Comparison of ENCODE assay signal across 22 mouse cellular contexts in genomic region chr8:91065179-91065578, GRCm38 (mm10). TPM values are rescaled to one million over a fixed set of nuclear protein-coding genes. Genes with fewer than 3 reads are reported as not detected.
A peak's percentile ranks its signal among the peaks of the same experiment; 100 is the strongest.
DNase-seq lines count a peak whose midpoint lies in the region; ATAC-seq and TF ChIP-seq lines count a peak whose summit lies in the region.
"Had no signal": no experiment of that assay in that cellular context is flagged by ENCODE, and none has a peak within 500 bp of the region (broad histone marks: within the 10 kb centered on the region; RNA-seq: fewer than 3 reads in every experiment).

No protein-coding gene starts in this region.

- H3K4me1 ChIP-seq in CH12.LX (ENCODE audit: control insufficient read depth in 1 of 2, insufficient read depth in 2 of 2) = peaks cover 11 to 25% of the 10 kb centered on the region in 2 experiments
- peaks cover 14% of the 10 kb centered on the region for H3K4me1 ChIP-seq in limb, embryonic 10.5 days
- H3K4me1 ChIP-seq in hindbrain, embryonic 16.5 days (ENCODE audit: control insufficient read depth, insufficient read depth, low read depth, low read length) = peaks cover 4% of the 10 kb centered on the region
- H3K4me1 ChIP-seq: intestine, embryonic 15.5 days had no signal

- DNase-seq in CH12.LX (ENCODE audit: extremely low read depth) = no peak
- DNase-seq in fibroblast of lung, adult 2 months (ENCODE audit: low read depth) = peak; percentile 64
- no peak for DNase-seq in limb, embryonic 10.5 days (ENCODE audit: low spot score)
- no peak for DNase-seq in spleen, adult 12 weeks (ENCODE audit: low spot score)
- DNase-seq: adrenal gland, adult 8-10 months; B cell, adult 2 months; cerebellum, adult 11 months; cerebellum, adult 8-10 months; cerebellum, postnatal 14 days; gastrocnemius, postnatal 10 days; heart, postnatal 36 days had no signal

- H3K27me3 ChIP-seq in CH12.LX (replicated peaks) = no peaks in the 10 kb centered on the region
- H3K27me3 ChIP-seq in limb, embryonic 10.5 days (ENCODE audit: low read depth, poor library complexity, severe bottlenecking) = no peaks in the 10 kb centered on the region
- no peaks in the 10 kb centered on the region for H3K27me3 ChIP-seq in hindbrain, embryonic 16.5 days (replicated peaks; ENCODE audit: control insufficient read depth, insufficient read depth, low read length)
- H3K27me3 ChIP-seq: embryonic facial prominence, embryonic 12.5 days; forebrain, embryonic 12.5 days; heart, embryonic 12.5 days; hindbrain, embryonic 12.5 days; intestine, embryonic 15.5 days; Patski had no signal

- TF ChIP-seq CTCF in CH12.LX (conservative IDR thresholded peaks at IDR 0.05 in 1 of 2, IDR thresholded peaks at IDR 0.05 in 1 of 2; ENCODE audit: low read depth in 2 of 2, low read length in 2 of 2) = no peak

- in situ Hi-C loops in CH12.LX (cut with MboI; ENCODE audit: low pct_ligation_motif_present, low pct_unique_long_range_greater_than_20kb, low sequenced_read_pairs) = no loop called here

- no peaks in the 10 kb centered on the region for H3K9me3 ChIP-seq in CH12.LX (replicated peaks; ENCODE audit: low read length)
- H3K9me3 ChIP-seq in limb, embryonic 10.5 days (replicated peaks) = no peaks in the 10 kb centered on the region
- H3K9me3 ChIP-seq in hindbrain, embryonic 16.5 days (ENCODE audit: control insufficient read depth, low read length) = no peaks in the 10 kb centered on the region
- H3K9me3 ChIP-seq: embryonic facial prominence, embryonic 12.5 days; forebrain, embryonic 12.5 days; heart, embryonic 12.5 days; hindbrain, embryonic 12.5 days; intestine, embryonic 15.5 days had no signal

- ATAC-seq in megakaryocyte, adult 5-6 weeks (ENCODE audit: poor library complexity, severe bottlenecking) = peak; percentile 34; the same call in 1 of the 2 replicates
- no peak for ATAC-seq in hindbrain, embryonic 16.5 days
- ATAC-seq: CD4-positive, CD25-positive, alpha-beta regulatory T cell, adult 4 months; forebrain, embryonic 16.5 days; hindbrain, postnatal 0 days; intestine, embryonic 15.5 days; Patski had no signal

- no peak for TF ChIP-seq EP300 in CH12.LX (IDR thresholded peaks at IDR 0.05; ENCODE audit: low read length)

- H3K27ac ChIP-seq in CH12.LX (ENCODE audit: insufficient read depth, low read depth) = no peak overlapping the region
- H3K27ac ChIP-seq in limb, embryonic 10.5 days = no peak overlapping the region
- no peak overlapping the region for H3K27ac ChIP-seq in hindbrain, embryonic 16.5 days (ENCODE audit: low read depth, low read length)
- H3K27ac ChIP-seq: embryonic facial prominence, embryonic 12.5 days; forebrain, embryonic 12.5 days; hindbrain, embryonic 12.5 days; hindbrain, postnatal 0 days; intestine, embryonic 15.5 days had no signal

- 80% methylated on average over 4 of the region's 4 CpGs for WGBS in limb, embryonic 10.5 days
- WGBS in hindbrain, embryonic 16.5 days = 78% methylated on average over 4 of the region's 4 CpGs

- no peak for TF ChIP-seq RAD21 in CH12.LX (IDR thresholded peaks at IDR 0.05; ENCODE audit: low read depth, low read length)

- peak overlapping the region; percentile 22; the same call in 1 of the 2 replicates for H3K9ac ChIP-seq in CH12.LX (ENCODE audit: insufficient read depth, low read depth)
- H3K9ac ChIP-seq in hindbrain, embryonic 16.5 days (ENCODE audit: low read depth, low read length) = no peak overlapping the region
- H3K9ac ChIP-seq: embryonic facial prominence, embryonic 12.5 days; forebrain, embryonic 12.5 days; heart, embryonic 12.5 days; hindbrain, embryonic 12.5 days; intestine, embryonic 15.5 days had no signal

- no peaks in the 10 kb centered on the region for H3K36me3 ChIP-seq in CH12.LX (replicated peaks in 1 of 2; ENCODE audit: control insufficient read depth in 1 of 2, insufficient read depth in 1 of 2, low read length in 1 of 2)
- H3K36me3 ChIP-seq in limb, embryonic 10.5 days = no peaks in the 10 kb centered on the region
- H3K36me3 ChIP-seq in hindbrain, embryonic 16.5 days (ENCODE audit: control insufficient read depth, insufficient read depth, low read length) = no peaks in the 10 kb centered on the region
- H3K36me3 ChIP-seq: embryonic facial prominence, embryonic 12.5 days; forebrain, embryonic 12.5 days; heart, embryonic 12.5 days; hindbrain, embryonic 12.5 days; intestine, embryonic 15.5 days had no signal

- no peak for TF ChIP-seq POLR2A in CH12.LX (IDR thresholded peaks at IDR 0.05; ENCODE audit: low read depth, low read length)

- dilution Hi-C loops in CH12.LX (cut with MboI; ENCODE audit: extremely low pct_ligation_motif_present, extremely low pct_unique_long_range_greater_than_20kb, low sequenced_read_pairs) = no loop called here

- no peak overlapping the region for H3K4me3 ChIP-seq in CH12.LX (replicated peaks in 1 of 3; ENCODE audit: low read depth in 2 of 3, low read length in 2 of 3, poor library complexity in 1 of 3)
- H3K4me3 ChIP-seq in limb, embryonic 10.5 days = no peak overlapping the region
- no peak overlapping the region for H3K4me3 ChIP-seq in hindbrain, embryonic 16.5 days (ENCODE audit: low read length)
- H3K4me3 ChIP-seq: embryonic facial prominence, embryonic 12.5 days; forebrain, embryonic 12.5 days; heart, embryonic 12.5 days; hindbrain, embryonic 12.5 days; intestine, embryonic 15.5 days had no signal

- H3K79me2 ChIP-seq in CH12.LX (replicated peaks; ENCODE audit: control insufficient read depth, extremely low read depth, insufficient read depth, poor library complexity, severe bottlenecking) = no peaks in the 10 kb centered on the region

- peak overlapping the region; percentile 43; the same call in 1 of the 2 replicates for H3K4me2 ChIP-seq in CH12.LX (ENCODE audit: insufficient read depth, low read depth, poor library complexity, severe bottlenecking)
- no peak overlapping the region for H3K4me2 ChIP-seq in hindbrain, embryonic 16.5 days (ENCODE audit: low read length)
- H3K4me2 ChIP-seq: embryonic facial prominence, embryonic 12.5 days; forebrain, embryonic 12.5 days; heart, embryonic 12.5 days; hindbrain, embryonic 12.5 days; intestine, embryonic 15.5 days had no signal

TF ChIP-seq in CH12.LX, 34 proteins besides CTCF, POLR2A, EP300 and RAD21:
- TF ChIP-seq TBP (conservative IDR thresholded peaks at IDR 0.05; ENCODE audit: low read depth, low read length) (0 out of 2 replicates have a peak, but pooled peaks have one; percentile 35), MAX (IDR thresholded peaks at IDR 0.05; ENCODE audit: low read length) (0 out of 2 replicates have a peak, but pooled peaks have one; percentile 23), JUN (IDR thresholded peaks at IDR 0.05; ENCODE audit: insufficient read depth, low read depth, low read length) (no peak)

RNA-seq across cellular contexts. Expression of gene Rbl2, which starts 4.7 kb away (rescaled TPM):
- total RNA-seq in CH12.LX (2012; rRNA removed) (17.2 and 19.0 TPM in 2 replicates), CH12.LX (2014; rRNA removed) (19.2 and 20.4 TPM in 2 replicates)
- polyA plus RNA-seq in CH12.LX (2012; ENCODE audit: insufficient read length, low read depth) = 17.0 and 21.9 TPM in 2 replicates
- 55.9 and 69.4 TPM in 2 replicates for total RNA-seq in megakaryocyte, adult 5-6 weeks (2015)
- total RNA-seq in megakaryocyte, adult 5-6 weeks (2017) = 77.5 and 79.8 TPM in 2 replicates
- polyA plus RNA-seq in limb, embryonic 10.5 days (2016; fragmentation: Nextera tagmentation; extraction: Ambion mirVana) = 4.4 and 6.2 TPM in 2 replicates
- polyA plus RNA-seq in hindbrain, embryonic 16.5 days (2015; fragmentation: Nextera tagmentation; extraction: Ambion mirVana) = 20.0 and 22.8 TPM in 2 replicates
